Mouse (Mus musculus): Measurements from ENCODE around the gene Sirt4. TPM values are rescaled to one million over a fixed set of nuclear protein-coding genes. Genes with fewer than 3 reads are reported as not detected.
"Not testable (repeated sequence)": the region's sequence is repeated elsewhere in the genome, so short reads cannot be mapped to it uniquely, and the experiment has no call there.

Gene Sirt4
- polyA plus RNA-seq, 1 experiment from 2014 or later = 19.8 TPM

DNA sequence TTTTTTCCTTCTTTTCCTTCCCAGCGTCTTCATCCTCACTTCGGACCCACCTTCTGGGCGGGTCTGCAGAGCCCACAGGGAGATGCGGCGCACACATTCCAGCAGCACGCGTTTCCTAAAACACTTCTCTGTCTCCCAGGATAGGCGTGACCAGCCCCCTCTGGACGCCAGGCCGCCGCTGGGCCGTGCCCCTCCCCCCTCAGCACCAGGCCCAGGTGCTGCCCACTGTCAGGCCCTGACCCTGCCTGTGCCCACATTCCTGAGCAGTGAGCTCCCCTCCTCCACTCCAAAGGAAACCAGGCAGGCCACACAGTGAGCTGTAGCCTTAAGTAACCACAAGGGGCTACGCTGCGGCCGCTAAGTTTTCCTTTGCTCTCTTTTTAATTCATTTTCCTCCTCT is 39.4 kb upstream of the Sirt4 start:
- H3K4me3 ChIP-seq = peak overlapping the region; percentile 32
- H3K9ac ChIP-seq = peak overlapping the region; percentile 74

DNA sequence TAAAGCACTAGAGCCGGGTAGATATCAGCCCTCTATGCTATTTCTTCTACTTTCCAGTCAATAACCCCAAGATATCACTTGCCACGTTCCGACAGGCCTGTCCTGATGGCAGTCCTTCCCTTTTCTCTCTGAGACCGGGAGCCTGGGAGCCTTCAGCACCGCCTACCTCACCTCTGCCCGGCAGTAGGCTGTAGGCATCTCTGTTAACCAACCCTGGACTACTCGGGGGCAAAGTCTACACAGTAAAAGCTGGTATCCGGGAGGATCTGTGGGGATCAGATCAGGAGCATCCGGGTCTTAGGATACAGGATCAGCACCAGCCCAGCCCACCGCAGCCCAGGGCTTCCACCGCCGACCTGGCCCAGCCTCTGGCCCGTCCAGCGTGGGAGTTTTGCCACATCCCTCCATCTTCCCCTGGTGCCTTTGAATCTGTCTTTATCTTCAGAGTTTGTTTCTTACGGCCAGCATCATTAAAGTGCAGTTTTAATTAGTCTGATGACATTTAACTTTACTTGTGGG is 38.5 kb upstream of the Sirt4 start:
- Histone ChIP-seq H3K4me2 (peak overlapping the region; percentile 22; the same call in 1 of the 2 replicates), H3K9ac (no peak overlapping the region), H3K9me3 (no peaks in the 10 kb centered on the region), H3K36me3 (peaks cover 22% of the 10 kb centered on the region), H3K27ac (replicated peaks) (peak overlapping the region; percentile 86), H3K27me3 (replicated peaks) (no peaks in the 10 kb centered on the region), H3K4me3 (no peak overlapping the region), H3K4me1 (peaks cover 77% of the 10 kb centered on the region)
- WGBS = 55% methylated on average over 15 of the region's 15 CpGs
- no peak for ATAC-seq (ENCODE audit: extremely low read depth, insufficient number of reproducible peaks, low FRiP score, low TSS enrichment)

More for the DNA sequence above, 39.4 kb upstream of the Sirt4 start:
- ATAC-seq (ENCODE audit: extremely low read depth, insufficient number of reproducible peaks, low FRiP score, low TSS enrichment) = no peak
- H3K36me3 ChIP-seq = peaks cover 17% of the 10 kb centered on the region
- no peaks in the 10 kb centered on the region for H3K27me3 ChIP-seq (replicated peaks)
- H3K27ac ChIP-seq (replicated peaks) = peak overlapping the region; percentile 86
- 9% methylated on average over 15 of the region's 15 CpGs for WGBS
- H3K9me3 ChIP-seq = no peaks in the 10 kb centered on the region
- H3K4me2 ChIP-seq = peak overlapping the region; percentile 64
- peaks cover 85% of the 10 kb centered on the region for H3K4me1 ChIP-seq

DNA sequence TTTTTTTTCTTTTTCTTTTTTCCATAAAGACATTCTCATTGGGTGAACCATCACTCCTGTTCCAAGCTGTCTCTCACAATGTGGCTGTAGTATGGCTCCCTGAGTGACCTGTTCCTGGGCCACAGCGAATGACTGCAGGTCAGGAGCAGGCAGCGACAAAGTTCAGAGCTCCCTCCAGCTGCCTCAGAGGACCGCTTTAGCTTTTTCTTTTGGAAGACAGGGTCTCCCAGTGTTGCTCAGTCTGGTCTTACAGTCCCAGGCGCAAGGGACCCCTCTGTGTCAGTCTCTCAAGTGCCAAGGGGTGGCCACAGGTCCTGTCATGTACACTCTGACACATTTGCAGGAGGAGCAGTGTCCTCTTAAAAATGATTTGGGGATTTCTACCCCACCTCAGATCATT is 38.0 kb upstream of the Sirt4 start:
- Histone ChIP-seq H3K9me3 (no peaks in the 10 kb centered on the region), H3K4me3 (no peak overlapping the region), H3K4me2 (peak overlapping the region; percentile 22), H3K36me3 (peaks cover 23% of the 10 kb centered on the region), H3K4me1 (peaks cover 72% of the 10 kb centered on the region), H3K27me3 (replicated peaks) (no peaks in the 10 kb centered on the region), H3K27ac (replicated peaks) (peak overlapping the region; percentile 86), H3K9ac (peak overlapping the region; percentile 54; the same call in 1 of the 2 replicates)
- 73% methylated on average over 4 of the region's 4 CpGs for WGBS
- ATAC-seq (ENCODE audit: extremely low read depth, insufficient number of reproducible peaks, low FRiP score, low TSS enrichment) = no peak

DNA sequence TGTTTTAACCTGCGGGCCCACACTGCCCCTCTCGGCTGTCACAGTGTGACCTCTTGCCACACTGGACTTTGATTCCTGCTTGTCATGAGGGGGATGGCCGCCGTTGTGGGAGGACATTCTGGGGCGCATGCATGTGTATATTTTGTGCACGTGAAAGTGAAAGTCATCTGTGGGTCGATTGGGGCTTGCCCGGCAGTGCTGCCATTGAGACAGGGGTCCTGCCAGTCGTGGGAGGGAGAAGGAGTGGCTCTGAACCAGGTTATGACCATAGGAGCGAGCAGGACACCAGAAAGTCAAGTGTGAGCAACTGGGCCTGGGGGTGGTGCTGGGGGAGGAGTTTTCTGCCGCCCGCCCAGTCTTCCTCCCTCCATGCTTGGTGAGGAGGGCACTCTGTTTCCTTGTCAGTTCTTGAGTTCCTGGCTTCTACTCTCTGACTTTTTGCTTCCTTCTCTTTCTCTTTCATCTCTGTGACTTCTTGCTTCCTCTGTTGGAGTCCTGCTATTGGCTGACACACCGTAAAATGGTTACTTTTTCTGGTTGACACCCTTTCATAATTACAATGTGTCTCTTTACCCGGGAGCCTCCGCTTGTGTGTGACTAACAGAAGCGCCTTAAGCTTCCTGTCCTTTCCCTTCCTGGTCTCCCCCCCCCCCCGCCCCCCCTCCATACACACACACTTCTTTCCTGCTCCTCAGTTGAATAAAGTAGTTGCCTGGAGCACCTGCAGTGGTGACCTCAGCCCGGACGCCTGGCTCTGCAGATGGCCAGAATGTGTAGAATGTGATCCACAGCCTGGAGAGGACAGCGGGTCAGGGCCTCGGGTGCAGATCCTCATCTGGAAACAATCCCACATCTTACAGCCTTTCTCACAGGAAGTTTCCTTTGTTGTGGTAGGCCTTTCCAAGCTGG is 37.3 kb upstream of the Sirt4 start:
- peak overlapping the region; percentile 35 for H3K4me2 ChIP-seq
- ATAC-seq (ENCODE audit: extremely low read depth, insufficient number of reproducible peaks, low FRiP score, low TSS enrichment) = no peak
- no peaks in the 10 kb centered on the region for H3K27me3 ChIP-seq (replicated peaks)
- peak overlapping the region; percentile 86 for H3K27ac ChIP-seq (replicated peaks)
- H3K9me3 ChIP-seq = no peaks in the 10 kb centered on the region
- no peak overlapping the region for H3K4me3 ChIP-seq
- H3K36me3 ChIP-seq = peaks cover 20% of the 10 kb centered on the region
- H3K4me1 ChIP-seq = peaks cover 72% of the 10 kb centered on the region
- 57% methylated on average over 21 of the region's 21 CpGs for WGBS
- H3K9ac ChIP-seq = peak overlapping the region; percentile 59; the same call in 1 of the 2 replicates

DNA sequence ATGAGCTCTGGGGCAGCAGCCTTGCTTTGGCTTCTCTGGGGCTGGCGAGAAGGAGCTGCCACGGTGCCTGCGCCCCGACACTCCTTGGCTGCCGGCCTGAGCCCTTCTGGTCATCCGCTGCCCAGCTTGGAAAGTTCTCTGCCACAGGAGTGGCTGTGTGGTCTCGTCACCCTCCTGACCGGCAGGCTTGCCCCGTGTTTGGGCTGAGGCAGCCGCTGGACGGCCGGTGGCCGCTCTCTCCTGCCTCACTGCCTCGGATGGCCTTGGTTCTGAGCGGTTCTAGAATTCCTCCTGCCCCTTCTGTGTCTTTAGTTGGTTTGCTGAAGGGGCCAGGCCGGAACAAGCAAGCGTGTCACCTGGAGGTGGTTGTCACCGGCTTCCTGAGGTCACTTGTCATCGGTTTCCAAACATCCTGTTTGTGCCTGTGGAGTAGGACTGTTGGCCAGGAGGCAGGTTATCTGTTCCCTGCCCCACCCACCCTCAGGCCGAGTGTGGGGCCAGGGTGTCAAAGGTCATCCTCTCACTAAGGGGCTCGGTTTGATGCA is 35.9 kb upstream of the Sirt4 start:
- Histone ChIP-seq H3K36me3 (peaks cover 16% of the 10 kb centered on the region), H3K27me3 (replicated peaks) (no peaks in the 10 kb centered on the region), H3K9ac (peak overlapping the region; percentile 69), H3K4me2 (peak overlapping the region; percentile 35), H3K4me3 (no peak overlapping the region), H3K4me1 (peaks cover 71% of the 10 kb centered on the region), H3K27ac (replicated peaks) (peak overlapping the region; percentile 86), H3K9me3 (no peaks in the 10 kb centered on the region)
- ATAC-seq (ENCODE audit: extremely low read depth, insufficient number of reproducible peaks, low FRiP score, low TSS enrichment) = no peak
- 43% methylated on average over 21 of the region's 21 CpGs for WGBS

DNA sequence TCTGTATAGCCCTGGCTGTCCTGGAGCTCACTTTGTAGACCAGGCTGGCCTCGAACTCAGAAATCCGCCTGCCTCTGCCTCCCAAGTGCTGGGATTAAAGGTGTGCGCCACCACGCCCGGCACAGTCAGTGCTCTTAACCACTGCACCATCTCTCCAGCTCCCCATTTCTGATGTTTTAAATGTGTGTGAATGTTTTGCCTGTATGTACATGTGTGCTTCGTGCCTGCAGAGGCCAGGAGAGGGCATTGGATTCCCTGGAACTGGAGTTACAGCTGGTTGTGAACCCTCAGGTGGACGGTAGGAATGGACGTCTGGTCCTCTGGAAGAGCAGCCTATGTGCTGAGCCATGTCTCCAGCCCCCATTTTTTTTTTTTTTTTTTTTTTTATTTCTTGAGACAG is 33.7 kb upstream of the Sirt4 start:
- not testable (repeated sequence) for H3K27me3 ChIP-seq (replicated peaks); ATAC-seq (ENCODE audit: extremely low read depth, insufficient number of reproducible peaks, low FRiP score, low TSS enrichment); H3K9me3 ChIP-seq; H3K27ac ChIP-seq (replicated peaks); H3K4me2 ChIP-seq; H3K4me3 ChIP-seq; H3K9ac ChIP-seq
- WGBS = 88% methylated on average over 8 of the region's 8 CpGs
- peaks cover 71% of the 10 kb centered on the region for H3K4me1 ChIP-seq
- peaks cover 21% of the 10 kb centered on the region for H3K36me3 ChIP-seq

DNA sequence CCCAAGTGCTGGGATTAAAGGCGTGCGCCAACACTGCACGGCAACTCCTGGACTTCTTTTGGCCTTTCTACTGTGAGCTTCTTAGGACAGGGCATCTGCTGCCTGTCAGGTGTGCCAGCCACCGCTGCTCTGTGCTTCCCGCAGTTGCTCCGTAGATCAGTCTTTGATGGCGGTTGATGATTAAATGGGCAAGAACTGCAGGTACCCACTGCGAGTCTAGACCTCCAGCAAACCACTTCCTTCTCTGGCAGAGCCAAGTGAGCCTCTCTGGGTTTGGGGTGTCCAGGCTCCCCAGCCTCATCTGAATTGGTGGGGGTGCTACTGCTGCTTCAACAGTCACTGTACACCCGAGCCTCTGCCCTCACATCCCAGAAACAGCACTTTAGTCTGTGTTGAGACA is 33.0 kb upstream of the Sirt4 start:
- ATAC-seq (ENCODE audit: extremely low read depth, insufficient number of reproducible peaks, low FRiP score, low TSS enrichment) = no peak
- WGBS = 90% methylated on average over 9 of the region's 9 CpGs
- Histone ChIP-seq H3K4me2 (no peak overlapping the region), H3K27ac (replicated peaks) (0 out of 2 replicates have a peak overlapping the region, but pooled peaks have one; percentile 95), H3K4me1 (peaks cover 65% of the 10 kb centered on the region), H3K27me3 (replicated peaks) (no peaks in the 10 kb centered on the region), H3K9ac (no peak overlapping the region), H3K9me3 (no peaks in the 10 kb centered on the region), H3K36me3 (peaks cover 27% of the 10 kb centered on the region), H3K4me3 (no peak overlapping the region)

DNA sequence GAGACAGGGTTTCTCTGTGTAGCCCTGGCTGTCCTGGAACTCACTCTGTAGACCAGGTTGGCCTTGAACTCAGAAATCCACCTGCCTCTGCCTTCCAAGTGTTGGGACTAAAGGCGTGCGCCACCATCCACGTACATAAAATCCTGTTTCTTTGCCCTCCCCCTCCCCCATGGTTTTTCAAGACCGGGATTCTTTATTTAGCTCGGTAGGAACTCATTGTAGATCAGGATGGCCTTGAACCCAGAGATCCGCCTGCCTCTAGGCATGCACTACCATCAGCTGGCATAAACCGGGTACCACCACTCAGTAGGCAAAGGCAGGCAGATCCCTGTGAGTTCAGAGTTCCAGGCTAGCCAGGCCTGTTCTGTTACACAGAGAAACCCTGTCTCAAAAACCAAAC is 32.4 kb upstream of the Sirt4 start:
- Histone ChIP-seq H3K4me1 (peaks cover 61% of the 10 kb centered on the region), H3K4me2 (peak overlapping the region; percentile 60; the same call in 1 of the 2 replicates), H3K4me3 (no peak overlapping the region), H3K27ac (replicated peaks) (peak overlapping the region; percentile 95), H3K27me3 (replicated peaks) (no peaks in the 10 kb centered on the region), H3K9ac (no peak overlapping the region), H3K9me3 (no peaks in the 10 kb centered on the region), H3K36me3 (peaks cover 27% of the 10 kb centered on the region)
- no peak for ATAC-seq (ENCODE audit: extremely low read depth, insufficient number of reproducible peaks, low FRiP score, low TSS enrichment)
- 77% methylated on average over 7 of the region's 7 CpGs for WGBS

DNA sequence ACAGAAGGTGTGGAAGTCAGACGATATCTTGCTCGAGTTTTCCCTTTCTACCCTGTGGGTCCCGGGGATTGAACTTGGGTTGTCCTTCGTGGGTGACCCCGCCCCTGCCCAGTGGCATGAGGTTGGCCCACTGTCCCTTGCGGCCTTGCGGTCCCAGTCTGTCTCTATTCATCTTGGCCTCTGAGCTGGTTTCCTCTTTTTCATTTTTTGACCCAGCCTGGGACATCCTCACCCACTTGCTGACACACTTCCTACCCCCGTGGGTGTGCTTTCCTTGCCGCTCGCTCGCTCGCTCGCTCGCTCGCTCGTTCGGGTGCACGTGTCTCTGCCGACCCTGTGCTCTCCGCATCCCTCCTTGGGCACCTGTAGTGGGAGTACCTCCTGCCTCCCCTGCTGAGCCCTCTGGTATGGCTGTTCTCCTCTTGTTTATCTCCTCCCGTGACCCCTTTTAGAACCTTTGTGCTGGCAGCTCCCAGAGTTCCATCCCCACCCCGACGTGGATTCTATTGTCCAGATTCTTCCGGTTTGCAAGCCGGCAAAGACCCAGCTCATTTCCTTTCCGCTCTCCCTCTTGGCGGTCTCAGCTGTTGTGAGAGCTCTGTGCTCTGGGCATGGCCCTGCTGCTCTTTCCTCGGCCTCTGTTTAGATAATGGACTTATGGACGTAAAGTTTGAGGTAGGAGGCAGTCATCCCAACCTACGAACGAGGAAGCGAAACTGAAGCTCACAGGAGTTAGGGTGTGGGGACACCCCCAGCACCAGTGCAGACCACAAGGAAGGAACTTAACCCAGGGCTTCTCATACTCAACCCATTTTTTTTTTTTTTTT is 31.8 kb upstream of the Sirt4 start:
- H3K27ac ChIP-seq (replicated peaks) = peak overlapping the region; percentile 95
- H3K27me3 ChIP-seq (replicated peaks) = no peaks in the 10 kb centered on the region
- H3K9ac ChIP-seq = no peak overlapping the region
- no peak overlapping the region for H3K4me3 ChIP-seq
- peaks cover 27% of the 10 kb centered on the region for H3K36me3 ChIP-seq
- peaks cover 59% of the 10 kb centered on the region for H3K4me1 ChIP-seq
- no peaks in the 10 kb centered on the region for H3K9me3 ChIP-seq
- ATAC-seq (ENCODE audit: extremely low read depth, insufficient number of reproducible peaks, low FRiP score, low TSS enrichment) = no peak
- WGBS = 54% methylated on average over 32 of the region's 32 CpGs
- peak overlapping the region; percentile 60 for H3K4me2 ChIP-seq

DNA sequence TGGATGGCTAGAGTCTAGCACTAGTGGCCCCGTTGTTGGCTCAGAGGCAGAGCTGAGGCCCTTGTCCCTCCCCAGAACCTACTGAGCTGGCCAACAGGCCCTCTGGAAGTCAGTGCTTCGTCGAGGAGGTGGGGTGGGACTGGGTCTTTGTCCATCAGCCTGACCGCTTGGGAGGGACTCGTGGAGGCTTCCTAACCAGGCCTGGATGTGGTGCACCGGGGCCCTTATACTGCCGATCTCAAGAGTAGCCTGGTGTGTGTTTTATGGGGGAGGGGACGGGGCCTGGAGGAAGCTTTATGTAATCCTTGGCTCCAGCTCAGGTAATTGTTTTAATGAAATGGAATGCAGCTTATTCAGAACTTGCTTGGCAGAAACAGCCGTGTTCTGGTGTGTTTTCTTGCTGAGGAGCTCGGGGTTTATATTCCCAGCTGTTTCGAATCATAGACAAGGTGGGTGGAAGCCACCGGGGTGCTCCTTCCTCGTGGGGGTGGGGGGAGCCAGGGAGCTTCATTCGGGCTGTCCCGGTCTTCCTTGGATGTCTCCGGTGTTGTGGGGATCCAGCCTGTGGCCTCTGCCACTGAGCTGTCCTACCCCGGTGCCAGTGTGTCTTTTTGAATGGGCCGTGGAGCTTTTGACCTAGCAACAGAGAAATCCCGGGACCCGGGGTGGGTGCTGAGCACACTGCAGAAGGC is 30.5 kb upstream of the Sirt4 start:
- Histone ChIP-seq H3K4me2 (peak overlapping the region; percentile 60), H3K4me1 (peaks cover 57% of the 10 kb centered on the region), H3K9me3 (no peaks in the 10 kb centered on the region), H3K27ac (replicated peaks) (peak overlapping the region; percentile 95), H3K9ac (peak overlapping the region; percentile 73), H3K4me3 (peak overlapping the region; percentile 25), H3K27me3 (replicated peaks) (no peaks in the 10 kb centered on the region), H3K36me3 (peaks cover 32% of the 10 kb centered on the region)
- 51% methylated on average over 20 of the region's 20 CpGs for WGBS
- ATAC-seq (ENCODE audit: extremely low read depth, insufficient number of reproducible peaks, low FRiP score, low TSS enrichment) = peak; percentile 68

Measured in heart, embryonic 13.5 days (tissue).